Mouse (Mus musculus) left cerebral cortex, adult 8-10 months (tissue): ENCODE data around the gene Slc16a1. TPM values are rescaled to one million over a fixed set of nuclear protein-coding genes. Genes with fewer than 3 reads are reported as not detected.
A peak's percentile ranks its signal among the peaks of the same experiment; 100 is the strongest.
"Not testable (repeated sequence)": the region's sequence is repeated elsewhere in the genome, so short reads cannot be mapped to it uniquely, and the experiment has no call there.

Experiments
- DNase-seq, 2 experiments: peaks; one replicate each; pipeline ENCODE4 v3.0.0; 2022; ENCODE audit warnings: low spot score in 2 of 2
- total RNA-seq, 4 experiments: library from RNA; stranded (reverse); gene quantifications; 2 replicates each; pipeline ENCODE4 v1.2.4; 2022

Gene Slc16a1
- total RNA-seq, 4 experiments from 2014 or later: 19.6 to 26.0 (median 21.9) TPM

- DNase-seq: peak; percentile 33 to 48
These were observed 672 bp downstream of the Slc16a1 start for GRCm38 (mm10) chr3:104638932-104639748.

- DNase-seq: no peak
These were observed 1.4 kb downstream of the Slc16a1 start for GRCm38 (mm10) chr3:104639749-104640368.

- DNase-seq: no peak
These were observed 2.4 kb downstream of the Slc16a1 start for GRCm38 (mm10) chr3:104640855-104641254.

DNA sequence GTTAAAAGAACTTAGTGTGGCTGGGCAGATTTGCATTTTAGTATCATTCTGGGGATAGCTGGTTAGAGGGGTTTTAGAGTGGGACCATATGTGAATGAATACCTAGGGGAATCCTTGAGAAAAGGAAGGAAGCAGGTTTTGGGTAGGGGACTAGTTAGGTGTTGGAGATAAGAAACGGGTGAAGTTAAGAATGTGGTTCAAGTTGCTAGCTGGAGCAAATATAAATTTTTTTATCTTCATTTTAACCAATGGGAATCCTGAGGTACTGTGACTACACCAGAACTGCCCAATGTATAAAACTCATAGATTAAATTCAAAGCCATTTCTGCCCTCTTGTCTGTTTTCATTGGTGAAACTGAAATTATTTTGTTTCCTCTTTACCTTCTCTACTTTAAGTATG lies 2.8 kb downstream of the Slc16a1 start:
- DNase-seq: no peak

GRCm38 (mm10) chr3:104643113-104643512 lies 4.6 kb downstream of the Slc16a1 start:
- DNase-seq: no peak

DNA sequence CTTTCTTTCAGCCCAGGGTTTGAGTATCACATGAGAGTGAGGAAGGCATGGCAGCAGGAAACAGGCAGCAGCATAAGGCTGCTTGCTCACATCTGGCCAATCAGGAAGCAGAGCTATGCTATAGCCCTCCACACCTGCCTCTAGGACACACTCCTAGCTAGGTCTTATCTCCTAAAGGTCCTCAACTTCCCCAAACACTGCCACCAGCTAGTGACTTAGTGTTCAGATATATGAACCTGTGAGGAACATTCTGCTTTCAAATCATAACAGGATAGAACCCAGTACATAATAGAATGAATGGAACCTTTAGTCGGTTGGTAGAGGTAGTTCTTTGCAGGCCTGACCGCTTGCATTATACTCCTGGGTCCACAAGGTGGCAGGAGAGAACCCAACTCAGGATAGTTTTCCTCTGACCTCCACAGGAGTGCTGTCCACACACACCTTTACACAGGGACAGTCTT lies 5.4 kb downstream of the Slc16a1 start:
- DNase-seq: no peak

GRCm38 (mm10) chr3:104644371-104644770 lies 5.9 kb downstream of the Slc16a1 start:
- no peak for DNase-seq

- DNase-seq: no peak
These were observed 15.8 kb downstream of the Slc16a1 start for GRCm38 (mm10) chr3:104654219-104654618.

DNA sequence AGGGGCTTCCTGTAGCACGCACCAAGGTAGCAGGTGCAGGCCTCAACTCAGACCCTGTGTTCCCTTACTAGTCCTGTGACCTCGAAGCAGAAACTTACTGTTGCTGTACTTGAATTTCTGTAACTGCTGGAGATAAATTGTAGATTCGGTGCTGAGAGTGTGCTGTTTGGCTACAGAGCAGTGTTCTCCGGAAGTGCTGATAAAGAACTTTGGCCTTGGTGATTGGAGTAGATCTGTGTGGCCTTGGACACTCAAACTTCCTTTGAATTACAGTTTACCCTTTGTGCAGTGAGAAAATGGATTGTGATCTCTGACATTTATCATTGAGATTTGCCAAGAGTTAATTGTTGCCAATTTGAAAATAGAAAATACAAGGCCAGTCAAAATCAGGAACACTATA lies 16.5 kb downstream of the Slc16a1 start:
- DNase-seq: no peak

DNA sequence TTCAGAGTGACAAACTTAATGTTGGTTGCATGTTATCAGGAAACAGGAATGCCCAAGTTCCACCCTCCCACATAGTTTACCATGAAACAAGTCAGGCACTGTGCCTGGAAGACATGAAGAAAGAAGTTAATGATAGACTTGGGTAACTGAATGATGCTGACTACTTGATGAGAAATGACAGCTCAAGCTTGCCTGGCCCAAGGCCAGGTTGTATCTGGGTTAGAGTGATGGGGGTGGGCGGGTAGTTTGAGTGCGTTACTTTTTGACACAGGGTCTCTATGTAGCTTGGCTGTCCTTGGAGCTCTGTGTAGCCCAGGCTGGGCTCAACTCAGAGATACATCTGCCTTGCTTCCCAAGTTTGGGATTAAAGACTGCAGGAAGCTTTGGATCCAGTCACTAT lies 20.2 kb downstream of the Slc16a1 start:
- DNase-seq: no peak

GRCm38 (mm10) chr3:104659758-104660157 lies 21.3 kb downstream of the Slc16a1 start:
- no peak for DNase-seq

DNA sequence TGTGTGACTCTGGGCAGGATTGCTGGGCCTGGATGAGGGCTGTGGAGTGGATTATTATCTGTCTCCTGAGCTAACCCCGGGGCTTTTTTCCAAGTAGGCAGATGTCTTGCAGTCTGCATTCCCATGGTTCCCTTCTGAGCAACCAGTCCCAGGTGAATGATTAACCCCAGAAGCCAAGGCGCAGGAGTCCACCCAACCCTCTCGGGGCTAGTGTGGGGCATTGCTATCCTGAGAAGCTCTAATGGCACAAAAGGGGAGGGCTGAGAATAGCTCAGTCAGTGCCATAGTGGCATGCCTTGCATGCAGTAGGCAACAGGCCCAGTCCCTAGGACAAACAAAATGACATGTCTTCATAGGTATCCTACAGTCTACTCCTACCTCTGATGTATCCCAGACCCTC lies 22.1 kb downstream of the Slc16a1 start:
- no peak for DNase-seq

- DNase-seq: no peak
These were observed 23.5 kb downstream of the Slc16a1 start for GRCm38 (mm10) chr3:104662007-104662406.

GRCm38 (mm10) chr3:104662926-104663325 lies 24.5 kb downstream of the Slc16a1 start:
- no peak for DNase-seq

DNA sequence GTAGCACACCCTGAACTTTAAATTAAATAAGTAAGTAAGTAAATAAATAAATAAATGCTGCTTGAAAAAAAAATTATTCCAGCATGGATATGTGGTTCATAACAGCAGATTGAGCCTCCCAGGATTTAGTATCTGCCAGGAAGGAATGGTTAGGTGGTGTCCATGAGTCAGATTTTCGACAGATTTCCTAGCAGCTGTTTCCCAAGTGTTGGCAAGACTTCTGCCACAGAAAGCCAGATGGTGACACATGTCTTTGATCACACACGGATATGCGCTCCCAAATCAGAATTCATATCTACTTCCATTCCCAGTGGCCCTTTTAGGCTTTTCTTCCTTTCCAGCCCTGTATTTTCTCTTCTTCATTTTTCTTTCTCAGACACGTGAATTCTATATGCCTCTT lies 28.5 kb downstream of the Slc16a1 start:
- peak; percentile 34 to 86 for DNase-seq

DNA sequence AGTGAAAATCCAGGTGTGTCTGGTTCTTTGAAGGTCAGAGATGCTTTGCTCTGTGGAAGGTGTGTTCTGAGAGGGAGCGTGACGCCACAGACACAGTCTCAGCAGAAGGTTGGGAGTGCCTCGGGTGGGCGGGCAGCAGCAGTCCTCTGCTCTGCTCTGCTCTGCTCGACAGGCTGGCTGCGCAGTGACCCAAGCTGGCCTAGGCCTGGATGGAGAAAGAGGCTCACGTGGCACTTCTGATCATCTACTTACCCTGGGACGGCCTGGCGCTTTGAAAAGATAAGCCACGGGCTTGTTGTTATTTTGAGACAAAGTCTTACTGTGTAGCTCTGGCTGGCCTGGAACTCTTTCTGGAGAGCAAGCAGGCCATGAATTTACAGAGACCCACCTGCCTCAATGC lies 29.0 kb downstream of the Slc16a1 start:
- peak in 1 of 2 experiments; percentile 36 for DNase-seq

GRCm38 (mm10) chr3:104668989-104669388 lies 30.5 kb downstream of the Slc16a1 start:
- DNase-seq: no peak

DNA sequence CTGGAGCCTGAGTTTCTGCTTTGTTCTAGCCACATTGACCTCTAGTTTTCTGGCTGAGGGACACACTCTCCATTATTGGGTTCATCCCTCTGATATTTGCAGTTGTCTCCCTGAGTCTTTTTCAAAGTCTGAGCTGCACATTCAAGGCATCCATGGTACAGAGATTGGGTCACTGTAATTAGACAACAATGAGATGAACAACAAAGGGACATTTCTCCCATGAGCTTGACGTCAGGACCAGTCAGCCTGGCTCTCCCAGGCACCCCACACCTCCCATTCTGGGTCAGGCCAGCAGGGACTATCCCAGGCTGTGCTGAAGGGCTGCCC lies 31.4 kb downstream of the Slc16a1 start:
- DNase-seq: no peak

GRCm38 (mm10) chr3:104670183-104671020 lies 31.9 kb downstream of the Slc16a1 start:
- not testable (repeated sequence) for DNase-seq

- peak in 1 of 2 experiments; percentile 58 for DNase-seq
These were observed 33.1 kb downstream of the Slc16a1 start for GRCm38 (mm10) chr3:104671543-104671942.

DNA sequence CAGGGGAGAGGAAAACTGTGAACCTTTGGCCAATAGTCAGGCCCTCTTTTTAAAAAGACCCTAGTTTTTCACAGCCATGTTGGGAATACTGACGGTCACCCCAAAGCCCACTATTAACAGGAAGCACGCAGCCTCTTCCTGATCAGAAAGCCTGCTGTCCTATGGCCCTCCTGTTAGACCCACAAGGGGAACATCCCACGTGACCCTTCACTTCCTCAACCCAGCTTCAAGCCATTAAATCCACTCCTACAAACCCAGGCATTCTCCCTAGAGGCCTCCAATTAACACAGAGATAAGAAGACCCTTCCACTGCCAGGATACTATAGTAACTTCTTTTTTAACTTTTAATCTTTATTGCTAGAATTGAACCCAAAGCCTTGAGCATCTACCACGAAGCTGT lies 33.6 kb downstream of the Slc16a1 start:
- no peak for DNase-seq
